Mouse (Mus musculus) liver, embryonic 13.5 days (tissue): ENCODE measurements around the gene 1700015G11Rik. TPM values are rescaled to one million over a fixed set of nuclear protein-coding genes. Genes with fewer than 3 reads are reported as not detected.

ENCODE experiments used
- ATAC-seq: fragments of 200-750 bp; cut with Nextera tagmentation; 2 replicates; pipeline ENCODE4 v1.8.0; 2017; ENCODE audit warnings: low read depth, mild to moderate bottlenecking, moderate number of reproducible peaks, moderate library complexity
- DNase-seq: peaks from one replicate; pipeline ENCODE4 v3.0.0; 2022
- H3K27ac ChIP-seq: fragments of 300-500 bp; sonication (generic); 2 replicates; pipeline ENCODE4 v1.5.1; 2015; ENCODE audit warnings: moderate library complexity, mild to moderate bottlenecking, inconsistent platforms
- H3K27me3 ChIP-seq: fragments of 300-500 bp; sonication (generic); 2 replicates; pipeline ENCODE4 v1.6.1; 2015; ENCODE audit warnings: mild to moderate bottlenecking, inconsistent platforms
- H3K36me3 ChIP-seq: fragments of 300-500 bp; sonication (generic); 2 replicates; pipeline ENCODE4 v1.6.1; 2015; ENCODE audit warnings: mild to moderate bottlenecking, inconsistent platforms
- H3K4me1 ChIP-seq: fragments of 300-500 bp; sonication (generic); replicated peaks from 2 replicates; pipeline ENCODE4 v1.6.1; 2015; ENCODE audit warnings: inconsistent platforms
- H3K4me2 ChIP-seq: fragments of 300-500 bp; sonication (generic); 2 replicates; pipeline ENCODE4 v1.6.1; 2015; ENCODE audit warnings: inconsistent platforms, mild to moderate bottlenecking, moderate library complexity
- H3K4me3 ChIP-seq: fragments of 300-500 bp; sonication (generic); replicated peaks from 2 replicates; pipeline ENCODE4 v1.5.1; 2015; ENCODE audit warnings: mild to moderate bottlenecking, inconsistent platforms
- H3K9ac ChIP-seq: fragments of 300-500 bp; sonication (generic); 2 replicates; pipeline ENCODE4 v1.6.1; 2015; ENCODE audit warnings: mild to moderate bottlenecking, inconsistent platforms
- H3K9me3 ChIP-seq: fragments of 300-500 bp; sonication (generic); replicated peaks from 2 replicates; pipeline ENCODE4 v1.6.1; 2016; ENCODE audit warnings: inconsistent platforms
- WGBS: fragments of 180-500 bp; shearing (Covaris S2); methylation state at CpG from one replicate; pipeline ENCODE4 v1.1.7; 2015; ENCODE audit not compliant: insufficient replicate concordance; 5-methylcytosine and 5-hydroxymethylcytosine counted together
- polyA plus RNA-seq: library from polyadenylated mRNA; unstranded; fragments of >200 nt; fragmentation: Nextera tagmentation; extraction: Ambion mirVana; gene quantifications from 2 replicates; pipeline ENCODE4 v1.2.1, GENCODE M21; 2015

1700015G11Rik gene
- polyA plus RNA-seq, 1 experiment from 2014 or later, result not detected

DNA sequence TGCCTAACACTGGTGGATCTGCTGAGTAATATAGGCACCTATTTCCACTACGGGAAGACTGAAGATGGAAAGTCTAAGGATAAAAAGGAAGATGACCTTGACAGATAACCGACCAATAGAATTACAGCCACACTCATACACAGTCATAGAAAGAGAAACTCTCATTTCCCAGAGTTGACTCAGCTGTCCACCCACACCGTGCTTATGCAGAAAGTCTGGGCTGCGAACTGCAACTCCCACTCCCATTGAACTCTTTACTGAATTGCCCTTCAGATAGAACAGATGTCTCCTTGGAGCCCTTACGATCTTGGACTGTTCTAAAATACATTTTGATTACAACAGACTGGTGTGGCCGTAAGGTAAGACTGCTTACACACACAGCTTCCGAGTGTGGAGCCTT, 50.8 kb downstream of the 1700015G11Rik start:
- no peaks in the 10 kb centered on the region for H3K27me3 ChIP-seq

DNA sequence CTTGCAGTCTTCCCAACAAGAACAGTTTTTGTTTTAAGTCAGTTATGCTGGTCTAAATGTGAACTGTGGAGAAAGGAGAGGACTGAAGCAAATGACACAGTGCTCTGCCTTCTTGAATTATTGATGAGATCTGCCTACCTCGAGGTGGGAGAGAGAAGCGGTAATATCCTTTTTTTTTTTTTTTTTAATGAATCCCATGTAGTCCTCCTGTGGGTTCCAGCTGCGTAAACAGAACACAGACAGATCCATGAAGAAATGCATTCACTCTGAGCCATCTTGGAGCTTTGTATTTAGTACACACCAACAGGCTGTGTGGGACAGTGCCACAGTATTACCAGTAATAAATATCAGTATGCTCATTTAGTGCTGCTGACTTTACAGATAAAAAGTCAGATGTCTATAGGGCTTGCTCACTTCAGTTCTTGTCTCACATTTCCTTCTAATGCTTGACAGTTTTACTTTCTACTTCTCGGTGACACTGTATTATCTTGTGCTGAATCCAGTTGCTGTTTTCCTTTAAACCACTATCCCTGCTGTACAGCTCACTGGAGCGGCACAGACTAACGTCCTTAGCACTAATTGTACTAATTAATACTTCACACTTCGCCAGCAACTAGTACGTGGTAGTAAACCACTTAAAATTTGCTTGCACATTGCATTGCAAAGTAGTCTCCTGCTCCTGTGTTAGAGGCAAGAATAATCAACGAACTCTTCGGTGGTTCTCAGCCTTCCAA, 53.1 kb downstream of the 1700015G11Rik start:
- Histone ChIP-seq H3K9me3 (no peaks in the 10 kb centered on the region), H3K27ac (no peak overlapping the region), H3K4me3 (no peak overlapping the region), H3K4me1 (no peaks in the 10 kb centered on the region), H3K9ac (no peak overlapping the region), H3K4me2 (no peak overlapping the region), H3K36me3 (no peaks in the 10 kb centered on the region), H3K27me3 (no peaks in the 10 kb centered on the region)
- DNase-seq (no peak), ATAC-seq (no peak)
- WGBS, result 71% methylated on average over 10 of the region's 10 CpGs

More for the DNA sequence above, 50.8 kb downstream of the 1700015G11Rik start:
- Histone ChIP-seq H3K9me3 (no peaks in the 10 kb centered on the region), H3K36me3 (no peaks in the 10 kb centered on the region), H3K9ac (no peak overlapping the region), H3K27ac (no peak overlapping the region), H3K4me1 (no peaks in the 10 kb centered on the region), H3K4me2 (no peak overlapping the region), H3K4me3 (no peak overlapping the region)
- WGBS, result 68% methylated on average over 7 of the region's 7 CpGs
- ATAC-seq (no peak), DNase-seq (no peak)

Other genes with a start within 250 kb of the 1700015G11Rik start
- gene Gas2, start 153.7 kb downstream of the 1700015G11Rik start, polyA plus RNA-seq, result 6.8 and 7.0 TPM in 2 replicates
- 7.2 and 7.5 TPM in 2 replicates for gene Fancf, start 153.5 kb downstream of the 1700015G11Rik start, polyA plus RNA-seq
- 24.1 and 29.9 TPM in 2 replicates for gene Svip, start 9.7 kb downstream of the 1700015G11Rik start, polyA plus RNA-seq